Mouse (Mus musculus): ENCODE data around the gene Myh10. TPM values are rescaled to one million over a fixed set of nuclear protein-coding genes. Genes with fewer than 3 reads are reported as not detected.

Gene Myh10
- 20.5 and 21.7 TPM in 2 replicates for polyA plus RNA-seq (2015; fragmentation: Nextera tagmentation; extraction: Ambion mirVana)

DNA sequence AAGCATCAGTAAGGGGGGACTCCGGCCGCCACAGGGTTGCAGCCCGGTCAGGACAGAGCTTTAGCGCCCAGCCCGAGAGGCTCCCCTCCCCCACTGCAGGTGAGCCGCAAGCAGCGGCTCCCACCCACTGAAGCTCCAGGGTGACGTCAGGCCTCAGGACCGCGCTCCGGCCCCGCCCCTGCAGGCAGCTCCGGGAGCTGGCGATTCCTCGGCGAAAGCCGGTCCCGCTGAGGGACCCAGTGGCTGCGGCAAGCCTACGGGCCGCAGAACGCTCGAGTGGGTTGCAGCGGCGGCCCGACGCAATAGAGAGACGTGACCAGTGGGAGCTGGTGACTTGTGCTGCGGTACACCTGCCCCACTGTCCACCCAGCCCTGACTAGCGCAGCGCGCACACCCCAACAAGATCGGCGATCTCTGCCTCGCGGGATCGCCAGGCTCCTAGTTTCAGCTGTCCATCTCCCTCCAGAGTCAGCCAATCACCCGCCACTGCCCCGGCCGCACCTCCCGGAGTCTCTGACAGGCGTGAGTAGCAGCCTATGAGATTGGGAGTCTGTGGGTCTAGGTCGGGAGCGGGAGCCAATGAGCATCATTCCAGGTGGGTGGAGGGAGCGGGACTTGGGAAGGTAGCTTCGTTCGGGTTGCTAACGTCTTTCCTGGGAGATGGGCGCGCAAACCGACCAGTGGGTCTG lies at the start of gene Myh10:
Myh10 (plus strand) TSS at position 239 of the 689 bp plus-strand sequence.

Other genes with a start within 250 kb of the Myh10 start
- gene Pik3r6, start 188.5 kb upstream of the Myh10 start, polyA plus RNA-seq (2015; fragmentation: Nextera tagmentation; extraction: Ambion mirVana) = 2.4 and 4.1 TPM in 2 replicates
- 0.06 TPM in 1 of 2 replicates, not detected in the other for gene Mfsd6l, start 135.4 kb upstream of the Myh10 start, polyA plus RNA-seq (2015; fragmentation: Nextera tagmentation; extraction: Ambion mirVana)
- gene Ccdc42, start 104.5 kb upstream of the Myh10 start, polyA plus RNA-seq (2015; fragmentation: Nextera tagmentation; extraction: Ambion mirVana) = 1.5 TPM in 1 of 2 replicates, not detected in the other
- gene Ndel1, start 180.3 kb downstream of the Myh10 start, polyA plus RNA-seq (2015; fragmentation: Nextera tagmentation; extraction: Ambion mirVana) = 87.5 and 89.5 TPM in 2 replicates
- 0.13 TPM in 1 of 2 replicates, not detected in the other for gene Rnf222, start 197.0 kb downstream of the Myh10 start, polyA plus RNA-seq (2015; fragmentation: Nextera tagmentation; extraction: Ambion mirVana)
- gene Rpl26, start 210.0 kb downstream of the Myh10 start, polyA plus RNA-seq (2015; fragmentation: Nextera tagmentation; extraction: Ambion mirVana) = 636 and 672 TPM in 2 replicates
- gene Odf4, start 235.5 kb downstream of the Myh10 start, polyA plus RNA-seq (2015; fragmentation: Nextera tagmentation; extraction: Ambion mirVana) = not detected in 2 replicates